Mouse (Mus musculus) myocyte (in vitro differentiated cells): ENCODE results near the gene Leap2. TPM values are rescaled to one million over a fixed set of nuclear protein-coding genes. Genes with fewer than 3 reads are reported as not detected.
"Not testable (repeated sequence)": the region's sequence is repeated elsewhere in the genome, so short reads cannot be mapped to it uniquely, and the experiment has no call there.

ENCODE experiments used
- H3K27me3 ChIP-seq: one replicate; pipeline ENCODE4 v1.6.1; 2011; ENCODE audit not compliant: control insufficient read depth, insufficient read depth, insufficient read length
- H3K36me3 ChIP-seq: one replicate; pipeline ENCODE4 v1.6.1; 2011; ENCODE audit not compliant: control insufficient read depth, insufficient read depth
- H3K4me2 ChIP-seq: one replicate; pipeline ENCODE4 v1.6.1; 2011; ENCODE audit warnings: low read depth, control low read depth
- H3K4me3 ChIP-seq: one replicate; pipeline ENCODE4 v1.5.1; 2011; ENCODE audit warnings: mild to moderate bottlenecking, control low read depth, moderate library complexity
- H3K79me2 ChIP-seq: one replicate; pipeline ENCODE4 v1.6.1; 2011; ENCODE audit not compliant: control insufficient read depth, insufficient read depth
- H3ac ChIP-seq: one replicate; pipeline ENCODE4 v1.6.1; 2011; ENCODE audit not compliant: control insufficient read depth, insufficient read length
- CEBPB ChIP-seq: IDR thresholded peaks from 2 replicates; pipeline ENCODE4 v1.6.1; 2011; ENCODE audit warnings: mild to moderate bottlenecking, moderate library complexity; ENCODE audit not compliant: poor library complexity, insufficient read depth, severe bottlenecking
- E2F4 ChIP-seq: IDR thresholded peaks from one replicate; pipeline ENCODE4 v1.6.1; 2011; ENCODE audit warnings: mild to moderate bottlenecking, control low read depth, moderate library complexity; ENCODE audit not compliant: insufficient read depth
- MAX ChIP-seq: IDR thresholded peaks from one replicate; pipeline ENCODE4 v1.6.1; 2011; ENCODE audit warnings: low read depth, mild to moderate bottlenecking, control low read depth
- MYOD1 ChIP-seq, 3 experiments: IDR thresholded peaks; one replicate each; pipeline ENCODE4 v1.6.1; 2011; ENCODE audit warnings: control low read depth in 2 of 3, low read depth in 2 of 3, mild to moderate bottlenecking in 2 of 3, moderate library complexity in 1 of 3; ENCODE audit not compliant: insufficient read length in 2 of 3, control insufficient read depth in 1 of 3
- MYOG ChIP-seq, 3 experiments: IDR thresholded peaks; one replicate each; pipeline ENCODE4 v1.6.1; 2011; ENCODE audit warnings: control low read depth in 2 of 3, low read depth in 2 of 3, mild to moderate bottlenecking in 2 of 3; ENCODE audit not compliant: insufficient read length in 2 of 3, control insufficient read depth in 1 of 3, insufficient read depth in 1 of 3
- POLR2A ChIP-seq: IDR thresholded peaks from one replicate; pipeline ENCODE4 v1.6.1; 2011; ENCODE audit warnings: low read depth, mild to moderate bottlenecking, control low read depth, moderate library complexity; ENCODE audit not compliant: insufficient read length
- POLR2AphosphoS2 ChIP-seq: IDR thresholded peaks from one replicate; pipeline ENCODE4 v1.6.1; 2011; ENCODE audit warnings: low read depth, control low read depth; ENCODE audit not compliant: insufficient read length
- REST ChIP-seq: IDR thresholded peaks from one replicate; pipeline ENCODE4 v1.6.1; 2011; ENCODE audit warnings: mild to moderate bottlenecking, control low read depth, moderate library complexity; ENCODE audit not compliant: insufficient read depth, insufficient read length
- SRF ChIP-seq: IDR thresholded peaks from one replicate; pipeline ENCODE4 v1.6.1; 2011; ENCODE audit warnings: low read depth; ENCODE audit not compliant: control insufficient read depth, insufficient read length
- TCF12 ChIP-seq: IDR thresholded peaks from one replicate; pipeline ENCODE4 v1.6.1; 2011; ENCODE audit warnings: mild to moderate bottlenecking, control low read depth; ENCODE audit not compliant: poor library complexity, insufficient read depth, severe bottlenecking
- TCF3 ChIP-seq: IDR thresholded peaks from one replicate; pipeline ENCODE4 v1.6.1; 2011; ENCODE audit warnings: low read depth, control low read depth; ENCODE audit not compliant: insufficient read length
- USF1 ChIP-seq: IDR thresholded peaks from one replicate; pipeline ENCODE4 v1.6.1; 2011; ENCODE audit warnings: low read depth, mild to moderate bottlenecking, control low read depth, moderate library complexity
- polyA plus RNA-seq: library from polyadenylated mRNA; unstranded; fragments of >200 nt; fragmentation: generic; extraction: Trizol; gene quantifications from one replicate; pipeline ENCODE4 v1.2.1, GENCODE M21; 2012; ENCODE audit warnings: missing spikeins

Gene Leap2
- polyA plus RNA-seq, 1 experiment = not detected

- H3K36me3 ChIP-seq = peaks cover 18% of the 10 kb centered on the region
- no peak overlapping the region for H3ac ChIP-seq
- TF ChIP-seq POLR2A = peak; percentile 6
- TF ChIP-seq REST = no peak
- no peaks in the 10 kb centered on the region for H3K27me3 ChIP-seq
- no peak overlapping the region for H3K4me3 ChIP-seq
- H3K4me2 ChIP-seq = no peak overlapping the region
- peaks cover 19% of the 10 kb centered on the region for H3K79me2 ChIP-seq
These were observed 5.2 kb upstream of the Leap2 start for GRCm38 (mm10) chr11:53427993-53428715.

- H3K4me3 ChIP-seq, H3ac ChIP-seq, H3K27me3 ChIP-seq, H3K4me2 ChIP-seq: not testable (repeated sequence)
- TF ChIP-seq POLR2AphosphoS2 = peak; percentile 1
- Histone ChIP-seq H3K79me2 (peaks cover 19% of the 10 kb centered on the region), H3K36me3 (peaks cover 27% of the 10 kb centered on the region)
These were observed 3.9 kb upstream of the Leap2 start for GRCm38 (mm10) chr11:53426914-53427313.

GRCm38 (mm10) chr11:53425711-53426255, 2.8 kb upstream of the Leap2 start:
- Histone ChIP-seq H3K4me3 (no peak overlapping the region), H3K27me3 (no peaks in the 10 kb centered on the region), H3K4me2 (no peak overlapping the region), H3ac (no peak overlapping the region), H3K36me3 (peaks cover 34% of the 10 kb centered on the region), H3K79me2 (peaks cover 19% of the 10 kb centered on the region)
- TF ChIP-seq REST (no peak), TCF3 (no peak), E2F4 (no peak), SRF (no peak), POLR2AphosphoS2 (no peak), TCF12 (no peak), MAX (no peak), CEBPB (no peak), USF1 (no peak), MYOG (IDR thresholded peaks at IDR 0.05; ENCODE audit: control insufficient read depth in 1 of 3, insufficient read depth in 1 of 3, insufficient read length in 2 of 3, low read depth in 2 of 3) (no peak), POLR2A (no peak), MYOD1 (IDR thresholded peaks at IDR 0.05; ENCODE audit: control insufficient read depth in 1 of 3, insufficient read length in 2 of 3, low read depth in 2 of 3) (no peak)

GRCm38 (mm10) chr11:53425251-53425650, 2.3 kb upstream of the Leap2 start:
- peaks cover 16% of the 10 kb centered on the region for H3K79me2 ChIP-seq
- H3K36me3 ChIP-seq = peaks cover 34% of the 10 kb centered on the region
- no peak overlapping the region for H3K4me2 ChIP-seq
- no peak overlapping the region for H3K4me3 ChIP-seq
- no peak for TF ChIP-seq POLR2A
- TF ChIP-seq MYOG (IDR thresholded peaks at IDR 0.05; ENCODE audit: control insufficient read depth in 1 of 3, insufficient read depth in 1 of 3, insufficient read length in 2 of 3, low read depth in 2 of 3) = no peak
- no peak for TF ChIP-seq CEBPB
- TF ChIP-seq SRF = no peak
- no peak for TF ChIP-seq TCF3
- TF ChIP-seq MYOD1 (IDR thresholded peaks at IDR 0.05; ENCODE audit: control insufficient read depth in 1 of 3, insufficient read length in 2 of 3, low read depth in 2 of 3) = no peak
- TF ChIP-seq TCF12 = no peak
- no peak for TF ChIP-seq REST
- no peak for TF ChIP-seq POLR2AphosphoS2
- H3ac ChIP-seq = no peak overlapping the region
- H3K27me3 ChIP-seq = no peaks in the 10 kb centered on the region

GRCm38 (mm10) chr11:53424826-53425225, 1.9 kb upstream of the Leap2 start:
- H3K4me3 ChIP-seq = no peak overlapping the region
- no peak overlapping the region for H3K4me2 ChIP-seq
- no peaks in the 10 kb centered on the region for H3K27me3 ChIP-seq
- peaks cover 12% of the 10 kb centered on the region for H3K79me2 ChIP-seq
- no peak overlapping the region for H3ac ChIP-seq
- TF ChIP-seq TCF12 (no peak), POLR2AphosphoS2 (peak; percentile 35), TCF3 (no peak)
- H3K36me3 ChIP-seq = peaks cover 34% of the 10 kb centered on the region

GRCm38 (mm10) chr11:53418048-53418447, 4.9 kb downstream of the Leap2 start:
- H3ac ChIP-seq = no peak overlapping the region
- TF ChIP-seq SRF (no peak), TCF12 (no peak), USF1 (no peak), POLR2AphosphoS2 (no peak), POLR2A (no peak), MYOG (IDR thresholded peaks at IDR 0.05; ENCODE audit: control insufficient read depth in 1 of 3, insufficient read depth in 1 of 3, insufficient read length in 2 of 3, low read depth in 2 of 3) (no peak), CEBPB (no peak), MAX (no peak), E2F4 (no peak), TCF3 (no peak), REST (no peak), MYOD1 (IDR thresholded peaks at IDR 0.05; ENCODE audit: control insufficient read depth in 1 of 3, insufficient read length in 2 of 3, low read depth in 2 of 3) (no peak)
- H3K27me3 ChIP-seq = no peaks in the 10 kb centered on the region
- no peak overlapping the region for H3K4me3 ChIP-seq
- no peaks in the 10 kb centered on the region for H3K79me2 ChIP-seq
- no peak overlapping the region for H3K4me2 ChIP-seq
- peaks cover 77% of the 10 kb centered on the region for H3K36me3 ChIP-seq
